Mouse (Mus musculus): Measurements from ENCODE around the gene Gtf2f2.

Gtf2f2 gene

GRCm38 (mm10) chr14:76010102-76011061, at the start of gene Gtf2f2:
Gtf2f2 (minus strand) TSS chr14:76010865.
- ChIA-PET CTCF (no interaction called here), POLR2A (interaction anchor here in 3 of 4 experiments (0.6 to 2.2 kb wide), 10 partner anchors 9 to 302 kb away, joined by 3 to 7 read pairs (median 4); no protein-coding TSS in a partner anchor)

- ChIA-PET POLR2A (interaction anchor here in 1 of 4 experiments (1.1 to 1.3 kb wide), 3 partner anchors 10 to 73 kb away, joined by 3 to 4 read pairs (median 4); no protein-coding TSS in a partner anchor), CTCF (interaction anchor here in 1 of 4 experiments (0.8 kb wide), 1 partner anchor 18 kb away, joined by 3 read pairs; no protein-coding TSS in a partner anchor)
These were observed 48.8 kb upstream of the Gtf2f2 start for GRCm38 (mm10) chr14:76059441-76059840.

- ChIA-PET CTCF (no interaction called here), POLR2A (no interaction called here)
These were observed 43.1 kb upstream of the Gtf2f2 start for GRCm38 (mm10) chr14:76053726-76054125.

- POLR2A ChIA-PET = interaction anchor here in 1 of 4 experiments (0.5 kb wide), 1 partner anchor 80 kb away, joined by 3 read pairs; no protein-coding TSS in a partner anchor
- CTCF ChIA-PET = no interaction called here
These were observed 41.3 kb upstream of the Gtf2f2 start for GRCm38 (mm10) chr14:76051966-76052365.

- CTCF ChIA-PET = interaction anchor here in 1 of 4 experiments (0.6 kb wide), 1 partner anchor 106 kb away, joined by 3 read pairs; no protein-coding TSS in a partner anchor
- POLR2A ChIA-PET = no interaction called here
These were observed 35.1 kb upstream of the Gtf2f2 start for GRCm38 (mm10) chr14:76045767-76046166.

DNA sequence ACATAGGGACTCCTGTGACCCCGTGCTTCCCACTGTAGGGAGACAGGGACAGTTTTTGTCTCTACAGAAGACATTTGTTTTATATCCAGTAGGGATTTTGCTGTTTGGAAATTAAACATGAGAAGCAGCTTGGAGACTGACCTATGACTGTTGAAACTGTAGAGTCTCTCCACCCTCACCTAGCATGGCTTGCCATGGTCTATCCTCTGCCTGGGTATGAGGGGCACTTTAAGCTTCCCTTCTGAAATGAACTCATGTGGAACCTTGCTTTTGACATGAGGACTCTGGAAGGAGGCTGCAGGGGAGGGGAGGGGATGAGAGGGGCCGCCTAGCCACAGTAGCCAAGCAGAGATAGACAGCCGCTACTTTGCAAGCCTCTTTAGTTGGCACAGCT, 33.5 kb upstream of the Gtf2f2 start:
- POLR2A ChIA-PET = no interaction called here

DNA sequence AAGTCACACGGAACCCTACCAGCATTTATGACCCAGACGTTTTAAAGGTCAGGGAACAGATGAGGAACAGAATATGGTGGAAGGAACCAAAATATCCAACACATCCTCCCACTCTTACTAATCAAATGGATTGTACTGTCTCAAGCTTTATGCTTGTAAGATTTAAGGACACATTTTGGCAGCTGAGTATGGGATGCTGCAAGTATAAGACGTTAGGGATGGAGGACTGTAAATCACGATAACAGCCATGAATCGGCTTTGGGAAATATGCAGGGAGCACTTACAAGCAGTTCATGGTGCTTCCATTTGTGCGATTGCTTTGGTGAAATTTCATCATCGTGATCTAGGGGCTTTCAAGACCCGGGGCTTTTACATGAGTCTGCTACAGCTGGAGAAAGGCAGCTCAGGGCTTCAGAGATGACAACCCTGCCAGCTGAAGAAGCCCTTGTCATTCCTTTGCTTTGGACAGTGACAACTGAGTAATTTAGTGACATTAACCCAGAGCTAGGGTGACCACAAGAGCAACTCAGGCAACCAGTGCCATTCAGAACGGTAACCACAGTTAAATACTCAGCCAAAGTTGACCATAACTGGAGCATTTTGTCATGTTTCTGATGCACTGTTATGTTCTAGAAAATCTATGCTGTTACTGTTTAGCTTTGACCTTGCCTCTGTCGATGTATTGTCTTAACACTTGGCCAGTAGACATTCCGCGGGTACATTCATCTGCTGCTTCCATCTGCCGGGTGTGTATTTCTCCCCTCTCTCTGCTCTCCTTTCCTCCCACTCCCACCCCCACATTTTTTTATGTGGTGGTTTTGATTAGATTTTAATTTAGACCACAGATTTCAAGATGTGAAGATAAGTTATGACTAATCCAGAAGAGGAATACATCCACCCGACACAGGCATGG, 32.8 kb upstream of the Gtf2f2 start:
- CTCF ChIA-PET = interaction anchor here in 1 of 4 experiments (0.6 kb wide), 1 partner anchor 167 kb away, joined by 3 read pairs; no protein-coding TSS in a partner anchor
- POLR2A ChIA-PET = no interaction called here

More for the DNA sequence above, 33.5 kb upstream of the Gtf2f2 start:
- CTCF ChIA-PET = interaction anchor here in 2 of 4 experiments (0.5 to 0.6 kb wide), 2 partner anchors 71 to 167 kb away, joined by 3 read pairs; no protein-coding TSS in a partner anchor

DNA sequence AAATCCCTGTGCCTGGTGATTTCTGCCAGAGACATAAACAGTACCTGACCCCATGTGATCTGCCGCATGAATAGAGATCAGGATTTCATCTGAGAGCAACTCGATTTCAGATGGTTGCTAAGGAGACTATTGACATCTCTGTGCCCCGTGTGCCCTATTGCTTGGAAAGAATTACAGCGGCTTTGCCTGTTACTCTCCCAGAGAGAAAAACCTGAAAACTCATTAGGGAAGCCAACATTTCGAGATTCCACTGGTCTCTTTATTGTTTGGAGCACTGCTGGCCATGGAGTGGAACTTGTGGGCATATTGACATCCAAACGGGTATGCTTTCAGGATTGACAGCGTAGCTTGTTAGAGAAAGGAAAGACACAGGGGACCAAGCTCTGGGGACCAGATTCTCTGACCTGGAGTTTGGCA, 22.6 kb upstream of the Gtf2f2 start:
- ChIA-PET POLR2A (no interaction called here), CTCF (no interaction called here)

DNA sequence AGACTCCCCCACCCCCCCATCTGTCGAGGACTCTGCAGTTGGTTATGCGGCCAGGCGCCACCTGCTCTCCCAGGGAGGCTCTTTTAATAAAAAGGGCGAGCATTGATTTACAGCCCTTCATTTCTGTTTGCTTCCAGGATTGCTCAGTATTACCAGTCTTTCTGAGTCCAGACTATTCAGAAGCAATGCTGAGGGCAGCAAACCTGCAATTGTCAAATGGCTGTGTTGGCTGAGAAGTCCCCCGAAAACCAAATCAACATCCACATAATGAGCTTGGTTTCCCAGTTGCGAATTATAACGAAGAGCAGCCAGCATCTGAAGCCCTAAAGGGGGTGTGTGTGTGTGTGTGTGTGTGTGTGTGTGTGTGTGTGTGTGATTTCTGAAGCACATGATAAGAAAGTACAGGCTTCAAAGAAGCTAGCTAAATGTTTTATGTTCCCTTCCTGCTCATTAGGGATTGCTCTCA, 22.0 kb upstream of the Gtf2f2 start:
- POLR2A ChIA-PET = no interaction called here
- CTCF ChIA-PET = interaction anchor here in 1 of 4 experiments (0.6 kb wide), 1 partner anchor 133 kb away, joined by 3 read pairs; no protein-coding TSS in a partner anchor

GRCm38 (mm10) chr14:76031117-76031842, 20.6 kb upstream of the Gtf2f2 start:
- ChIA-PET CTCF (interaction anchor here in 1 of 4 experiments (0.8 kb wide), 1 partner anchor 10 kb away, joined by 4 read pairs; no protein-coding TSS in a partner anchor), POLR2A (interaction anchor here in 2 of 4 experiments (0.6 to 0.7 kb wide), 2 partner anchors 10 to 679 kb away, joined by 4 to 8 read pairs; no protein-coding TSS in a partner anchor)

- ChIA-PET CTCF (no interaction called here), POLR2A (interaction anchor here in 2 of 4 experiments (1.0 to 1.4 kb wide), 3 partner anchors 14 to 125 kb away, joined by 3 to 5 read pairs (median 3); partner anchors contain the start of gene Gtf2f2 (in 1 of the 2))
These were observed 14.0 kb upstream of the Gtf2f2 start for GRCm38 (mm10) chr14:76024641-76025040.

GRCm38 (mm10) chr14:76020927-76021719, 10.5 kb upstream of the Gtf2f2 start:
- ChIA-PET CTCF (interaction anchor here in 1 of 4 experiments (0.7 to 1.2 kb wide), 2 partner anchors 10 to 150 kb away, joined by 3 to 4 read pairs; no protein-coding TSS in a partner anchor), POLR2A (interaction anchor here in 2 of 4 experiments (0.6 to 1.3 kb wide), 5 partner anchors 10 to 1123 kb away, joined by 3 to 4 read pairs (median 3); no protein-coding TSS in a partner anchor)

DNA sequence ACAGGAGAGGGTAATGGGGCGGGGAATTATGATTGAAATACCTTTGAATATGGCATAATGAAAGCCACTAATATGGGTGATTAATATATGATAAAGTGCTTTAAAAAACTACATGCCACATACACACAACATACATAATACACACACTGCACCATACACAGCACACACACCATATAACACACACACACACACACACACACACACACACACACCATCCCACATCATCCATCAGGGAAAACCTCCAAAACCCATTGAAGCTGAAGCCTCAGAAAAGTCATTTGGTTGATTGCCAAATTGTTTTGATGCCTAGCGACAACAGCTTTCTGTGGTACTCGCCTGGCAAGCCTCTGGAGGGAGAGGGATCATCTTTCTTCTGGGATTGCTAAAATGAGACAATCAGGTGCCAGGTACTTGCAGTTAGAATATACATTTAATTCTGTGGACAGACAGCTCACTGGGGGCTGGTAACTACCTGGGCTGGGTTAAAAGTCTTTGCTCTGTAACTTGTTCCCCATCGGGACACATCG, 9.7 kb upstream of the Gtf2f2 start:
- ChIA-PET POLR2A (interaction anchor here in 1 of 4 experiments (1.0 kb wide), 1 partner anchor 37 kb away, joined by 3 read pairs; no protein-coding TSS in a partner anchor), CTCF (interaction anchor here in 1 of 4 experiments (1.2 kb wide), 1 partner anchor 149 kb away, joined by 3 read pairs; no protein-coding TSS in a partner anchor)

- ChIA-PET POLR2A (interaction anchor here in 1 of 4 experiments (0.6 kb wide), 1 partner anchor 31 kb away, joined by 5 read pairs; no protein-coding TSS in a partner anchor), CTCF (no interaction called here)
These were observed 7.3 kb upstream of the Gtf2f2 start for GRCm38 (mm10) chr14:76017785-76018490.

DNA sequence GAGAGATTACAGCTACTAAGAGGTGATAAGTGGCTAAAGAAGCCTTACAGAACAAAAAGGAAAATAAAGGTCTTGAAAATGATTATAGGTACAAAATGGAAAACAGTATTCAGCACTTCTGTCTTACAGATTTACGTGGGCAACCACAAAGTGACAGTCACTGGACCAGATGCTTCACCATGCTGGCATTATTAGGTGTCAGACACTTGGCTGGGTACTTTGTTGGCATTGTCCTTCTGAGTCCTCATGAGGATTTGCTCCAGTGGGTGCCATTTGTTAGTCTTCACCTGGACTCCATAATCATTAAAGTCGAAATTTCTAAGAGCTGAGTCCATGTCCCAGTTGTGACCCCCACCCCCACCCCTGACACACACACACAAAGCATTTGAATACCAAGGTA, 3.7 kb upstream of the Gtf2f2 start:
- CTCF ChIA-PET = no interaction called here
- POLR2A ChIA-PET = interaction anchor here in 1 of 4 experiments (1.0 to 1.3 kb wide), 2 partner anchors 9 to 64 kb away, joined by 3 to 4 read pairs; no protein-coding TSS in a partner anchor

DNA sequence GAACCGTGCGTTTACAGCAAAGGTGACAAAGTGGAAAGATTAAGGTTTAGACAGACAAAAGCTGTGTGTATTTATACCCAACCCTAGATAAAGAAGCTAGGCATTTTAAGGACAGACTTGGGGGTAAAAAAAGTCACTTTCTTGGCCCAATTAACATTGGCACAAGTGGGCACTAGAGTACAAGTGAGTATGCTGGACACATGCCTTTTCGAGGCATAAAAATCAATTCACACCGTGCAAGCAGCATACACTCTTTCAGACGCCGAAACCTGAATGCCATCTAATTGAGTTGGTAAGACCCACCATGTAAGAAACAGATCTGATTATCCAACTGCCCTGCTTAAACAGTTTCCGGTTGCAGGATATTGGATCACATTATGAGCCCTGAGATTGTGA, 395 bp upstream of the Gtf2f2 start:
- ChIA-PET CTCF (no interaction called here), POLR2A (interaction anchor here in 3 of 4 experiments (0.6 to 2.2 kb wide), 12 partner anchors 10 to 495 kb away, joined by 3 to 7 read pairs (median 4); no protein-coding TSS in a partner anchor)
